Mouse (Mus musculus): Measurements from ENCODE around the gene Mboat2. TPM values are rescaled to one million over a fixed set of nuclear protein-coding genes. Genes with fewer than 3 reads are reported as not detected.

Mboat2 gene
- total RNA-seq, 2 experiments from 2014 or later = 2.3 to 2.4 TPM

DNA sequence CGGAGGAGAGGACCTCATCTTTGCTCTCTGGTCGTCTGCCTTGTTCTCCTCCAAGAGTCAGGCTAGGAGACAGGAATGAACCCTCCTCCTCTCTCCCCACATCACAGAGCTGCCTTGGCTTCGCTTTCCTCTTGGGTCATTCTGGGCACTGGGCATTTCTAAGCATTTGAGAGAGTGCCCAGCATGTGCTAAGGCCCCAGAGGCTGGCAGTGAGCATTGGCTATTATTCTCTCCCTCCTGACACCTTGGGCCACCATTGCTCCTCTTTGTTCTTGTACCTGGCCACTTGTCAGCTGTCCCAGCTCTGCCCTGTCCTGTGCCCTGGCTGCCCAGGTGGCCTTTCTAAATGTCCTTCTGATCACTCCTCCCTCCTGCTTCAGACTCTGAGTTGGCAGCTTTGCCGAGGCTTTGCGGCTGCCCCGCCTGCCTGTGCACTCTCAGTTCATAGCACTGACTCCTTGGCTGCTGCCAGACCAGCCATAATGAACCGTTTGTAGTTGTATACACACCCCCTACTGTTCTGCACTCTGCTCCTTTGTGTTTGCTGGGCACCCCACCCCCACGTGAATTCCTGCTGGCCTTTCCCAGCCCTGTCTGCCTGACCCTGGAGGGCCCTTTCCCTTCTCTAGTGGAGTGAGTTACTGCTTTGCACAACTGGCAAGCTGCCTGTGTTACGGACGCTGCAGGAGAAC, 63.2 kb downstream of the Mboat2 start:
- intact Hi-C loops (cut with DNase I) = no loop called here

DNA sequence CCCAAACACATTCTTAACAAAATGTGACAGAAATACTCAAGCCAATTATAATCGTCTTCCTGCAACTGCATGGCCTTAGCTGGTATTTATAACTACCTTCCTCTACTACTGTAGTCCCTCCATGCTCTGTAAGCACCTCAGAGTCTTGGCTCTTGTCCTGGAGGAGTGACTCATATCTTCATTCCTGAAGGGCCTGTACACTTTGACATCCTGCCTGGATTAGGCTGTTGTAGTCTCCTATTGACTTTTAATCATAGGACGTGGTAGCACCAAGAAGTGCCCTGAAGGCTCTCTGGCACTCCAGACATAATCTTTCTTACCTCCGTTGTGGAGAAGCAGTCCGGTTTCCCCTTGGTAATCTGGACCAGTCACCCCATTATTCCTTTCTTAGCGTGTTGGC, 64.7 kb downstream of the Mboat2 start:
- DNase-seq = no peak
- intact Hi-C loops (cut with DNase I) = no loop called here

More for the DNA sequence above, 63.2 kb downstream of the Mboat2 start:
- DNase-seq = peak in 1 of 2 experiments; percentile 8

DNA sequence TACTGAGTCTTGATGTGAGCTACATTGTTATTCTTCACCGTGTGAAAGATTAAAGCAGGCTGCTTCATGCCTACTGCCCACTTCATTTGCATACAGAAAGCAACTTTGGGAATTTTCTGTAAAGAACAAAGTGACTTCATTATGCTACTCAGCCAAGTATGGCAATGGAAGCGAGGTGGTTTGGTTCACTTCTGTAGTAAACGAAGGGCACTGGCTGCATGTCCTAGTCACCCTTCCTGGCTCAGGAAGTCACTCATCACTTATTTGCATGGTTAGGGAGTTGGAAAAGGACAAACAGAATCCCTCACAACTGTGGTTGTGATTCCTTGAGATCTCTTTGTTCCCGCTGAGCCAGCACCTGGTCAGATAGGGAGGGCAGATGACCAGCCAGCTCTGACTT, 66.7 kb downstream of the Mboat2 start:
- no peak for DNase-seq
- intact Hi-C loops (cut with DNase I) = no loop called here

DNA sequence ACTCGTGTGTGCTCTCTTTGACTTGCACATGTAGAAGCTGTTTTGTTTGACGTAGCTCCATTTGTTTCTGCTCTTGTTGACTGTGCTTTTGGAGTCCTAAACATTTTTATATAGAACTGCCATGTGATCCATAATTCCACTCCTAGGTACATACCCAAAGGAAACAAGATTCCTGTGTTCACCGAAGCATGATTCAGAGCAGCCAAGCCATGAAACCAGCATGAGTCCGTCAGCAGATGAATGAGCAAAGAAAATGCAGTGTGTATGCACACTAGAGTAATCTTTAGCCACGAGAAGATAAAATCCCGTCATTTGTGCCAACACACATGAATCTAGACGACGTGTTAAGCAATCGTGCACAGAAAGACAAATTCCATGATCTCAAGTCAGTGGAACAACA, 67.5 kb downstream of the Mboat2 start:
- no peak for DNase-seq
- intact Hi-C loops (cut with DNase I) = no loop called here

DNA sequence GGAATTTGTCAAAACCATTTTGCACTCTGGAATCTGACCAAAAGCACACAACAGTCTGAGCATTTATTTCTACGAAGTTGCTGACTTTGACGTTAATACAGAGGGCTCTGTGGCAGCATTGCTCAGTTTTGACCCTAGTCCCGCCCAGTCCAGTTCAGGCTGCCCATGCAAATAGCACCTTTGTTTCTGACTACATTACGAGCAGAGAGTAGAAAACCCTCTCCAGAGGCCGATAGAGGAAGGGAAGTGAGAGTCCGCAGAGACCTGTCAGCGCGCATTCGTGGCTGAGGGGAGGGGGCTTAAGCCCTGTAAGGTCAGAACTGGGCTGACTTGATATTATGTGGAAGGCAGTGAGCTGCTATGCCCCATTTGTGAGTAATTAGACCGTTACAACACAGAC, 69.0 kb downstream of the Mboat2 start:
- intact Hi-C loops (cut with DNase I) = no loop called here
- no peak for DNase-seq

DNA sequence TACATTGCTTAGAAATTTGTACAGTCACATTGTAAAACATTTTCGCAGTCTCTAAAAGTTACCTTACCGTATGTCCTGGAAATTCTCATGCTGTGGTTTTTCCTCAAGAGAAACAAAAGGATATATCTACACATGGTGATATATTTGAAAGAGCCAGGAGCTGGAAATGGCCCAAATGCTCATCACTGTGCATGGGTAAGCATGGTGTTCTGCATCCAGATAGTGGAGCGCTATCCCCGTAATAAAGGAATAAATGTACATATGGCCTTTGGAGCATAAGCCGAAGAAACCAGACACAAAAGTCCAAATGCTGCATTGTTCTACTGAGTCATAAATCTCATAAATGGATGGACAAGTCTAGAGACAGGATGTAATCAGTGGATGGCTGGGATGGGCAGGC, 72.1 kb downstream of the Mboat2 start:
- no peak for DNase-seq
- intact Hi-C loops (cut with DNase I) = no loop called here

DNA sequence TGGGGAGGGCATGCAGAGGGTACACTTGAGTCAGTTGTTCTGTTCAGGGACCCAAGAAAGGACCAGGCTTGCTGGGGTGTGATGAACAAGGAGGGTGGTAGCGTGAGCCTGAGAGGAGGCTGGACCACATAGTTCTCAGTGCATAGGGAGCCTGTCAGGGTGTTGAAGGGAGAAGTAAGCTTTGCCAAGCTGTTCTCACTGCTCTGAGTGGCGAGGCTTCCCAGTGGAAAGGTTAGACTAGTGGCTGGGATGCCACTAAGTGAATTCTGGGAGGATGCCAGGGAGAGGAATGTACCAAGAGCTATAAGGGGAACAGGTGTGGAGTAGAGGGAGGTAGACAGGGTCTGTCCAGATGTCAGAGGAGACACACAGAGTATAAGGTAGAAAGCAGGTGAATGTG, 77.2 kb downstream of the Mboat2 start:
- no peak for DNase-seq
- intact Hi-C loops (cut with DNase I) = no loop called here

DNA sequence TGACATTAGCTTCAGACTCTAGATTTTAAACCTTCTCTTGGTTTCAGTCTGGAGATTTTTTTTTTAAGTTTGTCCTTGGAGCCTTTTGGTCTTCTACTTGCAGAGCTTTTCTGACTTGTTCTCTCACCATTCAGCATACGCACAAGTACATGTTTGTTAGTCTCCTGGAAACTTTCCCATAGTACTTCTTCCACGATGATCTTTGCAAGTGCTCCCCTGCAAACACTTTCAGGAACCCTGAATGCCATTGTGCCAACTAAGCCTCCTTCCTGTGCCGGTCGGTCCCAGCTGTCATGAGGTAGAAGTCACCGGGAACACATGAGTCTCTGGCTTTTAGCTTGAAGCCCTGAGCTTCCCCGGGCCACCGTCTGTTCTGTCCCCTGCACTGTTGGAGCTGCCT, 79.0 kb downstream of the Mboat2 start:
- DNase-seq = no peak
- intact Hi-C loops (cut with DNase I) = no loop called here

DNA sequence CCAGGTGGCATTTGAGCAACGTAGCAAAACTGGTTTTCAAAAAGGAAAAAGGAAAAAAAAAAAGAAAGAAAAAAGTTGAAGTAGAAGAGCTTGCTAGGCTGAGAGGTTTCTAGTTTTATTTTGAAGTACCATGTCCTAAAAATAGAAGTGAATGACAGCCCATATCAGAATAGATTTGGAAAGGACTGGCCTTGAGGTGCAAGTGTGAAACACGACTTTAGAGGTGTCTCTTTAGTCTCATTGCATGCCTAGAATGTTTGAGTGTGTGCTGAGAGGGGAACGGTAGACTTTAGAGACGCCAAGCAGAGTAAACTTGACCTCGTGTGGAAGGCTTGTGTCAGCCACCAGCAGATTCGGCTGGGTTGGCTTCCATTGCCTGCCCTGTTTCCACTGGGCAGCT, 81.5 kb downstream of the Mboat2 start:
- intact Hi-C loops (cut with DNase I) = no loop called here
- no peak for DNase-seq

DNA sequence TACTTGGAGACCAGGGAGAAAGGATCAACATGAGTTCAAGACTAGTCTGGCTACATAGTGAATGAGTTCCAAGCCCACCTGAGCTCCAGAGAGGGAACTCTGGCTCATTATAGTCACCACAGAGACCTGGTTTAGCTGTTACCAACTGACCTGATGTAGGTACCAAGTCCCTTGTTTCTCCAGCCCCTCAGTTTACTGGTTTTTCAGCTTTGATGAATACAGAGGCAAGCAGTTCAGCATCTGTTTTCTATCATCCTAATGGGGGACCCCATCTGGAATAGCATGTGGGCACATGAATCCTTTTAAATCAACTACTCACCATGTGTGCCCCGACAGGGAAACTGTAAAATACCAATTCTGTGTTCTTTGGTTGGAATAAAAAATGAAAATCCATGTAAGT, 82.2 kb downstream of the Mboat2 start:
- intact Hi-C loops (cut with DNase I) = no loop called here
- no peak for DNase-seq

DNA sequence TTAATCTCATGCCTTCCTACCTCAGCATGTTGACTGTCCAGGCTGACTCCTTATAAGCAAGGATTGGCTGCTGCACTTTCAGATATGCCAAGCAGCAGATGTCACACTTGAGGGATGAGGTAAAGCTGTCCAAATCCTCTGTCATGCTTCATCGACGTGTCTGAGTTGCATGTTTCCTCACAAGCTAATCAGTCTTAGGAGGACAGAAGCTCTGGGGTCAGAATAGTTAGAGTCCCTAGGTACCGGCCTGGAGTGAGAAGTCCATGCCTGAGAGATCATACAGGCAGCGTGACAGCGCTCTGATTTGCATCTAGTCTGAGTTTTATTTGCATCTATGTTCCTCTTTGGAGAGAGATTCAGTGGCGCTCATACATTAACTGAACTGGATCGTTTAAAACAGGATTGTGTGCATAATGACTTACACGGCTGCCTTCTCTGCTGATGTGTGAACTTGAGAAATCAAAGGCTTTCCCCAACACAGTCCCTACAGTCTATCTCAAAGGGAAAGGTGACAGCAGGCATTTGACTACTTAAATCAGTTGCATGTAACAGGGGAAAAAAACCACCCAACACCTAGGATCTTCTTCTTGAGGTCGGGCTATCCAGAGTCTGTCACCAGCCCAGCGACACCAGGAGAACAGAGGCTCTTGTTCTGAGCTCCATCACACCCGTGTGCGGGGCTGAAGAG, 88.0 kb downstream of the Mboat2 start:
- intact Hi-C loops (cut with DNase I) = no loop called here
- DNase-seq = no peak

DNA sequence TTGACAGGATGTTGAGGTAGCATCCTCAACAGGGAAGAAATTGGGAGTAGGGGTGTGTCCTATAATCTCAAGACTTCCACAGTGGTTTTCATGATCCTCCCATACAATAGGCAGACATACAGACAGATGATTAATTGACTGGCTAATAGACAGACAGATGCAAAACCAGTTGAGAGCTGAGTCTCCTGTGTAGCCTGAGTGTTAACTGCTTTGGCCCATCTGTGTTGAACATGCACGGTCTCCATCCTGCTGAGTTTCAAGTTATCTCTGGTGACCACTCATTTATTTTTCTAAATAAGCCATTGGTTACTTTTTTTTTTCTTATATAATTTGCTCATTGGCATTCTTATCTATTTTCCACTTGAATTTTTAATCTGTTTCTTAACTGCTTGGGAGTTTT, 90.2 kb downstream of the Mboat2 start:
- no peak for DNase-seq
- intact Hi-C loops (cut with DNase I) = no loop called here

DNA sequence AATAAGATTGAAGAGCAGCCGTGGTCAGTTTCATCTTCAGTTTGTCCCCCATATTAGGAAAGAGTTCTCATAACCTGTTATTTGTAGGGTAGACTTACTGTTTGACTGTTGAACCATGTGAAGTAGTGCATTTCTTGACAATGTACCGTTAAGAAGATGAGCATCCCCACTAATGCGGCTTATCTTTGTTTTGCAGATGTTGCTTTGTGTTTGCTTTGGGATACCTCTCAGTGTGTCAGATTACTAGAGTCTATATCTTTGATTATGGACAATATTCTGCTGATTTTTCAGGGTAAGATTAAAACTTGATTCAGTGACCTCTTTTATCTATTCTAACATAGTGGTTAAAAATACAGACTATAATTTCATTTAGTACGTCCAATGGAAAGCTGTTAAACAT, 93.3 kb downstream of the Mboat2 start:
- DNase-seq = no peak
- intact Hi-C loops (cut with DNase I) = no loop called here

DNA sequence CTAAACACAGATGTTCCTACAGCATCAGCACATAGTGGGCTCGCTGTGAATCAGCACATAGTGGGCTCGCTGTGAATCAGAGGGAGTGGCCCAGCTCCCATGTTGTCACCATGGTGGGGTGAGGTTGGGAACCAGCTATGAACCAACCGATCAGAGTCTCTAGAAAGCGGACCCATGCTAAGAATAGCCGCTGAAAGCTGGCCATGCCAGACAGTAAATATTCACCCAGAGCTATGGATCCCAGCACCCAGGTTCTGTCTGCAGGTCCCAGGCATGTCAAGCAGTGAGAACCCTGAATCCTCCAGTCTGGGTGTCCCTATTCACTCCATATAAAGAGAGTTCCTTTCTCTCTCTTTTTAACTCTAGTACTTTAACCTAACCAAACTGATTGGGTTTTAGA, 94.6 kb downstream of the Mboat2 start:
- intact Hi-C loops (cut with DNase I) = no loop called here
- no peak for DNase-seq

DNA sequence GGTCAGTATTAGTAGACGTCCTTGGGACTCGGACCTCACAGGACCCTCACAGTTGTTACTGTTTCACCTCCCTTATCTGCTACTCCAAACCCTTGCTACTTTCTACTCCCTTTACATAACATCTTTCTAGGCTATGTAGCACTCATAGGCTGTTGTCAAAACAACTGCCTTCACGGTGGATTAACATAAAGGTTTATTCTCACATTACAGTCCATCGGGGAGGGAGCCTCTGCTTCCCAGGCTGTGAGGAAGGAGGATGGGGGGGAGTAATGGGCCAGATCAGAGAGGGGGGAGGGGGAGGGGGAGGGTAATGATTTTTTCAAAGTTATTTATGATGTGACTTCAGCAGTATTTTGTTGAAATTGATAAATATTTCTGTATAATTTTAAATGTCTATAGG, 95.0 kb downstream of the Mboat2 start:
- no peak for DNase-seq
- intact Hi-C loops (cut with DNase I) = no loop called here

DNA sequence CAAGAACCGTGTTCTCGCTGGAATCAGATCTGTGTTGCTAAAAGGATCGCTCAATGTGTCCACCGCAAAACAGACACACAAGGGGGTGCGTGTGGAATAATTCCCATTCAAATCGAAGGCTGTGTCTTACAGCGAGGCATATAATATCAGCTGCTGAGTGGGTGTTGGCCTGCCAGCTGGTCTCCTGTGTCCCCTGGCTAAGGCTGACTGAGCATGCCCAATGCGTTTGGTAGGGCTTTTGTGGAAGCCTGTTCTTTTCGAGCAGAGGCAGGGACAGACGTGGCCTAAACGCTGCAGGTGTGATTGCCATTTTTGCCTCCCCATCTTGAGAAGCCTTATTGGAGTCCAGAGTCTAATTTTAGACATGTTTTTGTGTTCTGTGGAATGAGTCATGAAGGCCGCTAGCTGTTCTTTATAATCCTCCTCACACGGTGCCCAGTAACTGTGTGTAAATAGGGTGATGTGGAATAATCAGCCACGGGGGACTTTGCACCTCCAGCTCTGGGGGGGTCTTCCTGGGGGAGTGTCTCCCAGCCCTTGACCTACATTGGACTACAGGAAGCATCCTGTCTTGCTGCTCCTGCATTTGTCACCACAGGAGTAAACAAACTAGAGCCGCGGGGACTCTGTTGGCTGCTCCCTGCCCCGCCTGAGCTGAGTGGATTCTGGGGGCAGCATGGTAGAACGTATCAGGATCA, 97.5 kb downstream of the Mboat2 start:
- intact Hi-C loops (cut with DNase I) = no loop called here
- DNase-seq = no peak

DNA sequence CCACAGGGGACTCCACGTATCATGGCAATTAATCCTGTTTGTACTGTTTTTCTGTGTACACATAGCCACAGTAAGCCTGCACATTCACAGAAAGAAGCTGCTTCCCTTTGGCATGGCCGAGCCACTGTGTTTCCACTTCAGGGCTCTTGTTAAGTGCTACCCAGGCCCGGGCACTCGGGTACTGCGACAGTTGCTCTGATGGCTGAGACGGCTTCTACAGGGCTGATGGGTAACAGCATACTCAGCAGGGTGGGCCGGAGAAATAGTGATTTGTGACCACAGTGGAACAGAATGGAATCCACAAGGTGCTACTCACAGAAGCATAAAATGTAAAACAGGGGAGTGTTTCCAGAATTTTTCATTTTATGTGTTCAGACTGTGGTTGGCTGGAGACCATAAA, 98.4 kb downstream of the Mboat2 start:
- DNase-seq = no peak
- intact Hi-C loops (cut with DNase I) = no loop called here

DNA sequence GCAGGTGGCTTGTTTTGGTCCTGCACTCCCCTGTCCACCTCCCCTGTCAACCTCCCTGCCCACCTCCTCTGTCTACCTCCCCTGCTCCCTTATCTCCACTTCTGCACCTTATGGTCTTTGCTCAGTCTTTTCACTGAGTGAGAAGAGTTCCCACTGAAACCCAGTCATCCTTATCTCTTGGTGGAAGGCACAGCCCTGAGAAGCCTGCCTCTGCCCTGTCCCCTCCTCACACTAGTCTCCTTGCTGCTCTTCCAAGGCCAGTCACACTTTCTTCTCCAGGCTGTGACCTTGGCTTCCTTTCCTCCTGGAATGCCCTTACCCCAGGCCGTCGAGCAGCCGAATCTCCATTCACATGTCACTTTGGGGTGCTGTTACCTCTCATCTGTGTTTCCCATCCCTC, 100.1 kb downstream of the Mboat2 start:
- intact Hi-C loops (cut with DNase I) = no loop called here

DNA sequence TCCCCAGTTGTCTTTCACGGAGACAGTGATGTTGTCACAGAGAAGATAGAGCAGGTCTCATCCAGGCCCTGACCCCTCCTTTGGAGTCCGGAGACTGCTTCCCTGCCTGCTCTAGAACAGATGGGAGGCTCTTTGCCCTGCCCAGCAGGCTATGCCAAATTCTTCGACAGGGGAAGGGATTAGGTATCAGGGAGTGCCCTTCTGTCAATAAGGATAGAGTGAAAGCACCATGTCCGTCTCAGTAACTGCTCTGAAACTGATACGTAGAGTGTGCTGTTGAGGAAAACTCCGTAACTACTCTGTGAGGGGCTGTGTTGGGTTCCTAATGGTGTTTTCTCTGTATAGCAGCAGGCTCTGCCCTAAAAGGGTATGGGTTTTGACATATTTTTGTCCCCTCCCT, 101.4 kb downstream of the Mboat2 start:
- intact Hi-C loops (cut with DNase I) = no loop called here

More for the DNA sequence above, 100.1 kb downstream of the Mboat2 start:
- DNase-seq = no peak

DNA sequence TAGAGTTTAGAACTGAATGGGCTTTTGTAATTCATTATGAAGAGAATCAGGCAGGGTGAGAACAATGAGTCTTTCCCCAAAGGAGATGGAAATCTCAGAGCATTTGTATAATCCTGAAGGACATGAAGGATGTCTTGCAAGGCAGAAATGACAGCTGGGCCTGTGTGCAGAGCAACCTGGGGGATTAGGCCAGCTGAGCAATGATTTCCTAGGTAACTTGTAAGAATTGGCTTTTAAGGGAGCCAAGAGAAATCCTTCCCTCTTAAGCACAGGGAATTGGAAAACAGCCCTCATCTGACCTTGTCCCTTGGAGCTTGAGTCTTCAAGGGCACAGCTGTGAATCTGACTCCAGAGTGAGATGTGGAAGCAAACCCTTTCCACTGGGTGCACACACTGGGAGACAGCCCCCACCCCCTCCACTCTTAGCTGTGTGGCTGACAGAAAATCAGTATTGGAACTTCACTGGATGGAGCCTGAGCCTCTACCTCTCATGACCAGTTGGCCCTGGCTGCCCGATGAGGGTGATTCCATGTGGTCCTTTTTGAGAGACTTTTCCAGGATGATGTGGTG, 102.6 kb downstream of the Mboat2 start:
- DNase-seq = no peak
- intact Hi-C loops (cut with DNase I) = no loop called here

More for the DNA sequence above, 101.4 kb downstream of the Mboat2 start:
- DNase-seq = no peak

DNA sequence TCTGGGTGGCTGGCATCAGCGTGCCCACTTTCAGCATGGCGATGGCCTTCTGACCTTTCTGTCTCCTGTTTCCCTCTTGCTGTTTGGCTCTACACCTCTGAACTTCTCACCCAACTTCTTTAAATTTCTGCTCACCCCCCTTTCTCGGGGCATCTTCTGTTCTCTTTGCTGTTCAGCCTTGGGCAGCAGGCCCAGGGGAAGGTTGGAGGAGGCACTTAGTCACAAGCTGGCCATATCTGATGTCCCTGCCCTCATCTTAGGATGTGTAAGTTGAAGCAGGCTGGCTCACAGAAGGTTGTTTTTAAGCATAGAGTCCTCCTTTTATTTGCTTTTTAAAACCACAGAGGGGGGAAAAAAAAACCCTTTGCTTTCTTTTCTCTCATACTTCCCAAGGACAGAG, 103.3 kb downstream of the Mboat2 start:
- DNase-seq = no peak
- intact Hi-C loops (cut with DNase I) = no loop called here

DNA sequence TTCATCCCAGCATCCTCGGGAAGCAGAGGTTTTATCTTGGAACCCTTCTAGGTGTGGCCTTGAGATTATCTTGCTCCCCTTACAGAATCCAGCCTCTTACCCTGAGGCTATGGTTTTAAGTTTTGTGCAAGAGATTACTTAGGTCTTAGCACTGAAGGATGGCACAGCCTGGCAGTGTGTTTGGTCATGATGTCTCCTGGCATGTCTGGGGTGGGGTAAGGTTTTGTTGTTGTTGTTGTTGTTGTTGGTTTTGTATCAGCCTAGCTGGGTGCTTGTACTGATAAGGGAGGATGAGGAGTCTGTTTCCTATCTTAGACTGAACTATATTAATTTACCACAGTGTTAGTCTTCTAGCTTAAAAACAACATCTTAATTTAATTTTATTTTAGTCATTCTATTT, 105.6 kb downstream of the Mboat2 start:
- no peak for DNase-seq
- intact Hi-C loops (cut with DNase I) = no loop called here

Measured in gastrocnemius, postnatal 36 days (tissue).